7 mouse cellular contexts compared by ENCODE assay signal in the genomic region with DNA sequence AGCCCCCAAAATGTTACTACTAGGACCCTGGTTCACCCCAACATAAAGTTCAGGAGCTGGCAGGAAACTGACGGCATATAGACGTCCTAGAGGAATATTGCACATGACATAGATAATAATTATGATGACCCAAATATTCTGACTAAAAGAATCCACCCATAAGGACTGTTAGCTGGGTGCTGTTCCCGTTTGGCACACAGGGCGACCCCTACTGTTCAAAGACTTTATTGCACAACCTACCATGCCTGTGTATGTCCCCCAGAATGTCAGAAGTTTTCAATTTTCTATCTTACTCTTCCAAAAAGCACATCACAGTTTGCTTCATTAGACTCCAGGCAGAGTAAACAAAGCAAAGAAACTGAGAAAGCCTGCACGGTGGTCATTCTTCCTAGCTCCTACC.
DNase-seq lines count a peak whose midpoint lies in the region; ATAC-seq and TF ChIP-seq lines count a peak whose summit lies in the region.
"Not testable (repeated sequence)": the region's sequence is repeated elsewhere in the genome, so short reads cannot be mapped to it uniquely, and the experiment has no call there.

No protein-coding gene starts in this region.

- H3K4me2 ChIP-seq in forebrain, postnatal 0 days (ENCODE audit: low read depth); midbrain, postnatal 0 days (ENCODE audit: low read depth, low read length, poor library complexity, severe bottlenecking): not testable (repeated sequence)

- TF ChIP-seq CTCF in bone marrow, adult 2 months (IDR thresholded peaks at IDR 0.05; ENCODE audit: control insufficient read depth, insufficient read depth, low read length): peak; percentile 26; the same call in 1 of the 2 replicates
- TF ChIP-seq CTCF in forebrain, postnatal 0 days (IDR thresholded peaks at IDR 0.05; ENCODE audit: low read depth): peak; percentile 43
- peak; percentile 54 for TF ChIP-seq CTCF in midbrain, postnatal 0 days (IDR thresholded peaks at IDR 0.05)

- ATAC-seq in forebrain, postnatal 0 days: 0 out of 2 replicates have a peak, but pooled peaks have one; percentile 29
- not testable (repeated sequence) for ATAC-seq in midbrain, postnatal 0 days (ENCODE audit: low FRiP score)

- H3K36me3 ChIP-seq in forebrain, postnatal 0 days (ENCODE audit: insufficient read depth); midbrain, postnatal 0 days (ENCODE audit: insufficient read depth, low read length): not testable (repeated sequence)

- DNase-seq in forebrain, postnatal 0 days; midbrain, postnatal 0 days (ENCODE audit: low spot score): not testable (repeated sequence)
- DNase-seq in heart, postnatal 10 days: peak; percentile 63 to 83
- peak; percentile 46 to 77 for DNase-seq in kidney, postnatal 36 days
- DNase-seq in left cerebral cortex, postnatal 14 days (ENCODE audit: low spot score in 2 of 2): peak; percentile 82 to 86
- DNase-seq in spleen, postnatal 36 days (ENCODE audit: low spot score in 2 of 2): peak; percentile 25 to 29

- not testable (repeated sequence) for H3K27me3 ChIP-seq in forebrain, postnatal 0 days (ENCODE audit: insufficient read depth, low read length); midbrain, postnatal 0 days (ENCODE audit: insufficient read depth, low read length)

- intact Hi-C loops in heart, postnatal 10 days (cut with DNase I); left cerebral cortex, postnatal 14 days (cut with DNase I): not testable (repeated sequence)

- 0% methylated on average over 2 of the region's 5 CpGs for WGBS in bone marrow, adult 2 months
- WGBS in forebrain, postnatal 0 days: 3% methylated on average over 2 of the region's 5 CpGs
- 0% methylated on average over 2 of the region's 5 CpGs for WGBS in midbrain, postnatal 0 days

- not testable (repeated sequence) for H3K9me3 ChIP-seq in forebrain, postnatal 0 days (ENCODE audit: low read length); midbrain, postnatal 0 days (ENCODE audit: low read length)

- not testable (repeated sequence) for H3K4me1 ChIP-seq in bone marrow, adult 2 months (ENCODE audit: control insufficient read depth, insufficient read depth, low read length); forebrain, postnatal 0 days (ENCODE audit: insufficient read depth); midbrain, postnatal 0 days (ENCODE audit: insufficient read depth, low read length)

- H3K9ac ChIP-seq in forebrain, postnatal 0 days; midbrain, postnatal 0 days (replicated peaks; ENCODE audit: low read length, poor library complexity, severe bottlenecking): not testable (repeated sequence)

- H3K4me3 ChIP-seq in bone marrow, adult 2 months (replicated peaks; ENCODE audit: control insufficient read depth, low read depth, low read length); forebrain, postnatal 0 days (ENCODE audit: low read depth, low read length); midbrain, postnatal 0 days (ENCODE audit: low read depth, low read length): not testable (repeated sequence)

- not testable (repeated sequence) for H3K27ac ChIP-seq in bone marrow, adult 2 months (ENCODE audit: control insufficient read depth, insufficient read depth, low read depth, low read length, poor library complexity); forebrain, postnatal 0 days (ENCODE audit: low read depth, low read length); midbrain, postnatal 0 days (ENCODE audit: low read depth, low read length)

- not testable (repeated sequence) for TF ChIP-seq POLR2A in bone marrow, adult 2 months (IDR thresholded peaks at IDR 0.05; ENCODE audit: borderline replicate concordance, control insufficient read depth, low read depth, low read length)
